Mouse (Mus musculus): Measurements from ENCODE around the gene Safb.
A peak's percentile ranks its signal among the peaks of the same experiment; 100 is the strongest.
"Not testable (repeated sequence)": the region's sequence is repeated elsewhere in the genome, so short reads cannot be mapped to it uniquely, and the experiment has no call there.

Safb gene

DNA sequence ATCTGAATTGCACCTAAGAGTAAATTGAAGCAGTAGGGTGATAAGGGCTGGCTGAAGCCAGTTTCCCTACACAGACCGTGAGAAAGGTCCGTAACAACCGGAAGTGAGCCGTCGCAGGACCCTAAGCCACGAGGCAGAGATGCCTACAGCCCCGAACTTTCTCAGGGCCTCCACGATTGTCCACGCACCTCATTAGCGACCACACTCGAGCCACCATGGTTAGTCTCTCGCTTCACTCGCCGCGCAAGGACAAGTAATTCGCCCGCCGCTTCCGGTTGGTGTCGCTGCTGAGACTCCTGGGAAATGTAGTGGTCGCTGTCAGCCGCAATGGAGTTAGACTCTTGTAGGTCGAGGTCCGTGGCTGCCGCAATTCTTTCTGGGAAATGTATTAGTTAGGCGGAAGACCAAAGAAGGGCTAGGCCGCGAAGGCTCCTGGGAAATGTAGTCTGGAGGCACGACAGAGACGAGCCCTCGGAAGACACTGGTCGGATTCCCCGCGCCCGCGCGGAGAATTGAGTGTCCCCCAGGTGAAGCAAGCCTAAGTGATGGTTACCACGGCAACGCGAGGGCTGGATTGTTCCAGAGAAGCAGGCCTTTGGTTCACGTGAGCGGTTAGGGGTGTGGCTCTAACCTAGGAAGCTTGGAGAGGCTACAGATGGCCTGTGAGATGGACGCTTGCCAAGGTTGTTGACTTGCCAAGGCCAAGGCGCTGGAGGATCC, 25.0 kb downstream of the Safb start, which contains the start of gene 2410015M20Rik:
Gene 2410015M20Rik, minus strand, starts transcription at position 320 of the 720 bp plus-strand sequence.
- DNase-seq (ENCODE audit: low read depth, low spot score): peak; percentile 91

DNA sequence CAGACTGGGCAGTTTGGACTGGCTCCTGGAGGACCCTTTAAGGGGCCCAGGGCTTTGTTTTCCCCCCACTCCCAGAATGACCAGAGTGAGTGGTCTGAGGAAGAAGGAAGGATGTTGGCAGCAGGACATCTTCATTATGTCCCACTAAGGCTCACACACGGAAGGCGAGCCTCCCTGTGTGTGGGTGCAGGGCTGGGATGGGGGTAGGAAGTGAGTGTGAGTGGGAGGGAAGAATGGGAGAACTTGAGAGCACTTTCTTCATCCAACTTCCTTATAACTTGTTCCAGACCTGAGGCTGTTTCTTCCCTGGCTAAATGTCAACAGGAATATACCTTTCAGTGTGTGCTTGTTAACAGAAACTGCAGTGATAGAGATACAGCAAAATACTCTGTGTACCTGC, 26.7 kb downstream of the Safb start:
- DNase-seq (ENCODE audit: low read depth, low spot score): no peak

DNA sequence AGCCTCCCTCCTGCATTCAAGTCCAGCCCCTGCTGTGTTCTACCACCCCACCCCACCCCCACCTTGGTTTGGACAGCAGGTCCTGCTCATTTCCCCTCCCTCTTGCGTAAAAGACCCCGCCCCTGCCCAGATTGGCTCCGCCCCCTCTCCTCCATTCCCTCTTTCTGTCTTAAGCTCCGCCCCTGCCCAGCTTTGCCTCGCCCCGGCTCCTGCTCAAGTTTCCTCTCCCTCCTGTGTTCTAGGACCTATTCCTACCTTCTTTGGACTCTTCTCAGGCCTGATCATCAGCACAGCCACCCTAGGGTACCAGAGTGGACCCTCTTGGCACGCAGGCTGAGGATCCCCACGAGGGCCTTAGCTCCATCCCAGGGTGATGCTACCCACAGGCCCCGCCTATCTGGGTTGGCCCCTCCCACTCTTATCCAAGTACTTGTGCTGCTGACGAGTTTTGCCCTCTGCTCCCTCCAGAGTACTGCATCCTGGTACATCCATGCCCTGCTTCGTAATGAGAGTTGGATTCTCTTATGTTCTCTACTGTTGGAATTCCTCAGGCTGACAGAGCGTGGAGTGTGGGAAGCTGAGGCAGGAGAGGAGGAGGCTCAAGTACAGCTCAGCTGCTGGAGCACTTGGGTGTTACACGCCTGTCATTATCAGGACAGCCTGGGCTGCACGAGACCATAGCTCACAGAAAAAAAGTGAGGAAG, 27.4 kb downstream of the Safb start:
- DNase-seq (ENCODE audit: low read depth, low spot score): peak; percentile 66

GRCm38 (mm10) chr17:56612565-56612939, 27.9 kb downstream of the Safb start:
- not testable (repeated sequence) for DNase-seq (ENCODE audit: low read depth, low spot score)

DNA sequence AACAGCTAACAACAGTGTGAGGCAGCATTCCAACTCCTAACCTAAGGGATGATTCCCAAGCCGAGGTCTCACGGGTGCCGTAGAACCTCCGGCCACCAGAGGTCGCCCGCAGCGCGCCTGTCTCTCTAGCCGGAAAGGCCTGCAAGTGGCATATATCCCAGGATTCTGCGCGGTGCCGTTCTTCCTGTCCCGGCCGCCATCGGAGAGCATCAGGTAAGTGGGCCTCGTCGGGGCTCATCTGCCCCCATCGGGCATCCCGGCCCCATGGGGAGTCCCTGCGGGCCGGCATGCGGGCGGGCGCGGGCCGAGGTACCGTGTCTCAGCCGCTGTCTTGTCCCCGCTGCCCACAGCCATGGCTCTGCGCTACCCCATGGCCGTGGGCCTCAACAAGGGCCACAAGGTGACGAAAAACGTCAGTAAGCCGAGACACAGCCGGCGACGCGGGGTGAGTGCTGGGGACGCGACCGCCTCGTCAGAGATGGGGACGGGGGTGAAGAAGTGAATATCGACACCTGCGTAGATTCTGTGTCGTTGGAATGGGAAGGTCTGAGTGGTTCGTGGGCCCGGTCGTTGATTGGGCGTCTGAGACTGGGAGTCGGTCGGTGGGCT, 28.7 kb downstream of the Safb start, which contains the start of gene Rpl36:
Gene Rpl36, plus strand, starts transcription at position 181 of the 609 bp plus-strand sequence.
- DNase-seq (ENCODE audit: low read depth, low spot score): peak; percentile 81

- not testable (repeated sequence) for DNase-seq (ENCODE audit: low read depth, low spot score)
These were observed 29.3 kb downstream of the Safb start for GRCm38 (mm10) chr17:56613893-56614292.

DNA sequence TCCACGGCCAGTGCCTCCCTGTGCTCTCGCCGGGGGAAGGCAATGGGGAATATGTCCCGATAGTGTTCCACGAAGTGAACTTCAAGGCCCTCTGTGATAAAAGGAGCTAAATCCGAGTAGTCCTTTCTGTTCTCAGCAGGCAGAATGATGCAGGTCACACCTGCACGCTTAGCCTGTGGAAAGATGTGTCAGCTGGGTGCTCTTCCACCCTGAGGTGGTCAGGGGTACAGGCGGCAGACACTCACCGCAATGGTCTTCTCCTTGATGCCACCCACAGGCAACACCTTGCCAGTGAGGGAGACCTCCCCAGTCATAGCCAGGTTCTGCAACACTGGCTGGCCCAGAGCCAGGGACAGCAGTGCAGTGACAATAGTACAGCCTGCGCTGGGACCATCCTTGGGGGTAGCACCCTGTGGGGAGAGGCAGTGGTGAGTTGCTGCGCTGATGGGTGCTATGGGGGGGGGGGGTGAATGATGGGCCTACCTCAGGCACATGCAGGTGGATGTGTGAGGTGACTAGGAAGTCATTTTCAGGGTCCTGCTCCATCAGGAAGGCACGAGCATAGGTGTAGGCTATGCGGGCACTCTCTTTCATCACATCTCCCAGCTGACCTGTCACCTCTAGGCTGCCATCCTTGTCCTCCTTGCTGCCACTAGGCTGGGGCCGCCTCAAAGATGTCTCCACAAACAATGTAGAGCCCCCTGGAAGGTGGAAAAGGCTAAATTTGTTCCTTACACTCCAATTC, 29.9 kb downstream of the Safb start:
- no peak for DNase-seq (ENCODE audit: low read depth, low spot score)

GRCm38 (mm10) chr17:56615136-56615784, 30.6 kb downstream of the Safb start:
- no peak for DNase-seq (ENCODE audit: low read depth, low spot score)

- DNase-seq (ENCODE audit: low read depth, low spot score): no peak
These were observed 31.2 kb downstream of the Safb start for GRCm38 (mm10) chr17:56615792-56616191.

DNA sequence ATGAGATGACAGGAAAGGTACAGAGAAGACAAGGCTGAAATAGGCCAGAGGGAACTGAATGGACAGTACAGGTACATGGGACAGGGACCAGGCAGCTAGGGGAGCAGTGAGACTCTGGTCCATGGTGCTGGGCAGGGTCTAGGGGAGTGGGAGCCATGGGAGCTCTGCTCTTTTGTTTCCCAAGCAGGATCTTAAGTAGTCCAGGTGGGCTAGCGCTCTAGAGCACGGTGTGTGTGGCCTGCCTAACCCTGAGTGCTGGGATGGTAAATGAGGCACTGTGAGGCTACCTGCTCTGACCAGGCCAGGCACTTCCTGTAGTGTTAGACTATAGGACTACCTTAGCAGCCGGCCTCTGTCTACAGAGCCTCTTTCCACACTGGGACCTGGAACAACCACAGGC, 32.1 kb downstream of the Safb start:
- DNase-seq (ENCODE audit: low read depth, low spot score): no peak

GRCm38 (mm10) chr17:56617628-56618027, 33.0 kb downstream of the Safb start:
- DNase-seq (ENCODE audit: low read depth, low spot score): no peak

GRCm38 (mm10) chr17:56625495-56625894, 40.9 kb downstream of the Safb start:
- no peak for DNase-seq (ENCODE audit: low read depth, low spot score)

- DNase-seq (ENCODE audit: low read depth, low spot score): no peak
These were observed 41.6 kb downstream of the Safb start for GRCm38 (mm10) chr17:56626260-56626659.

GRCm38 (mm10) chr17:56626754-56627470, 42.3 kb downstream of the Safb start, which contains the start of gene Lonp1:
TSS of gene Lonp1 (minus strand) at chr17:56626887.
- DNase-seq (ENCODE audit: low read depth, low spot score): peak; percentile 92

GRCm38 (mm10) chr17:56627530-56628277, 43.1 kb downstream of the Safb start, which contains the start of gene Catsperd:
TSS of gene Catsperd (plus strand) at chr17:56628143.
- no peak for DNase-seq (ENCODE audit: low read depth, low spot score)

DNA sequence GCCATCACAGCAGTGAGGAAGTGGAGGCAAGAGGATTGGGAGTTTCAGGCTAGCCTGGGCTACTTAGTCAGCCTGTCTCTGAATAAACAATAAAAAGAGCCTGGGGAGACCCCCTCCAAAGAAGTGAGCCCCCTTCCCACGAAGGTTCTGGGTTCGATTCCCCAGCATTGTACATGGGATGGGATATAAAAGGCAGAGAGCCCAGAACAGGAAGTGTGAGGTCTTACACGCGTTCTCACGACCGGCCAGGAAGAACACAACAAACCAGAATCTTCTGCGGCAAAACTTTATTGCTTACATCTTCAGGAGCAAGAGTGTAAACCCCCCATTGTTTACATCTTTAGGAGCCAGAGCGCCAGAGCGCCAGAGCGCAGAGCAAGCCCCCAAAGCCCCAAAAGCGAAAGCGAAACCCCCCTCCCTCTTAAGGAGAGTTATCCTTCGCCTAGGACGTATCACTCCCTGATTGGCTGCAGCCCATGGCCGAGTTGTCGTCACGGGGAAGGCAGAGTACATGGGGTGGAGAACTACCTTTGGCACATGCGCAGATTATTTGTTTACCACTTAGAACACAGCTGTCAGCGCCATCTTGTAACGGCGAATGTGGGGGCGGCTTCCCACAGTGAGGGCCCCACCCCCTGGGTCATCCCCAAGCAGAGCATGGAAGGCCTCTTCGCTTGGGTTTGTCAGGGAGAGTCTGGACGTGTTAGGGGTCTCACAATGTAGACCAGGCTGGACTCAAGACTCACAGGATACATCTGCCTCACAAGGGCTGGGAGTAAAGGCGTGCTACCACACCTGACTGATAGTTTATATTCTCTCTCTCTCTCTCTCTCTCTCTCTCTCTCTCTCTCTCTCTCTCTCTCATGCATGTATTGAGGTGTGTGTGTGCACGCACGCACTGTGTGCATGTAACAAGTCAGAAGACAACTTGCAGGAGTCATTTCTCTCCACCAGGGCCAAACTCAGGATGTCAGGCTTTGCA, 45.5 kb downstream of the Safb start:
- not testable (repeated sequence) for DNase-seq (ENCODE audit: low read depth, low spot score)

DNA sequence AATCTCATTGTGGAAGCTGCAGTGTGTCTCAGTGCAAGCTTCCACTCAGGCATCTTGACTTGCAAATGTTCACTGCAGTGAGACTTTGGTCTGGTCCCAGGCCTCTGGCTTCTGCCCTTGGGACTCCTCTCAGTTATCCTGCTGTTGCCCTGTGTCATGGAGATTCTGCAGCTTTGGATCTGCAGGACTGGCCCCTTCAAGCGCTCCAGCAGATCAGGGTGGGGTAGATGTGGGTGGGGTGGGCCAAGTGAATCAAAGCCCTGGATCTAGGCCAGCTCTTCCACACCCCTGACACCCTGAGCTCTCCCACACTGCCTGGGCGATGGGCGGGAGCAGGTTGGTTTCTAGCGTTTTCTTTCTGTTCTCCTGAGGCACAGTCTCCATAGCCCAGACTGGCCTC, 47.2 kb downstream of the Safb start:
- no peak for DNase-seq (ENCODE audit: low read depth, low spot score)

- DNase-seq (ENCODE audit: low read depth, low spot score): no peak
These were observed 49.4 kb downstream of the Safb start for GRCm38 (mm10) chr17:56634023-56634422.

DNA sequence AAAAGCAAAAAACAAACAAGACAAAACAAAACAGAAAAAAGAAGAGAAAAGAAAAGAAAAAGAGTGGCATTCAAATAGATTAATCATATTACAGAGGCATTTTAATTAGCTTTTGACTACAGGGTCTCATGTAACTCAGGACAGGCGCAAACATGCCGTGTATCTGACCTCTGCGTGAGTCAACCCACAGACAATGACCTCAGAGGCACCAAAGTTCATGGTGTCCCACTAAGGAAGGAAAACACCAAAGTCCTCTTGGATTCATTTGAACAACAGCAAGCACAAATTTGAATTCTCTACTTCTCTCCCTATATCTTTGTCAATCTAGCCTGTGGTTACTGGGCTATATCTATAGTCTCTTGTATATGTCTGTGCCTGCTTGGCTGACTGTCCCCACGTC, 58.6 kb downstream of the Safb start:
- DNase-seq (ENCODE audit: low read depth, low spot score): no peak
